Mouse (Mus musculus): ENCODE measurements around the gene Ppm1m. TPM values are rescaled to one million over a fixed set of nuclear protein-coding genes. Genes with fewer than 3 reads are reported as not detected.

The Ppm1m gene
- polyA plus RNA-seq, 1 experiment from 2014 or later = 13.4 TPM

GRCm38 (mm10) chr9:106197081-106197713, 2.3 kb downstream of the Ppm1m start:
- H3K27ac ChIP-seq = no peak overlapping the region
- no peaks in the 10 kb centered on the region for H3K27me3 ChIP-seq (ENCODE audit: control insufficient read depth, insufficient read depth, low read length)
- H3K9me3 ChIP-seq (ENCODE audit: control insufficient read depth, low read length) = no peaks in the 10 kb centered on the region
- H3K36me3 ChIP-seq (replicated peaks; ENCODE audit: control insufficient read depth, insufficient read depth) = peaks cover 12% of the 10 kb centered on the region; the same call in 1 of the 2 replicates
- WGBS = 97% methylated on average over 3 of the region's 3 CpGs
- peaks cover 16% of the 10 kb centered on the region for H3K4me1 ChIP-seq (replicated peaks; ENCODE audit: control insufficient read depth, insufficient read depth, low read length)
- H3K9ac ChIP-seq = no peak overlapping the region
- DNase-seq (ENCODE audit: low spot score) (no peak), ATAC-seq (ENCODE audit: low FRiP score) (no peak)
- H3K4me2 ChIP-seq (replicated peaks) = no peak overlapping the region
- H3K4me3 ChIP-seq (replicated peaks; ENCODE audit: low read length) = no peak overlapping the region

GRCm38 (mm10) chr9:106195693-106196092, 3.9 kb downstream of the Ppm1m start:
- Histone ChIP-seq H3K27me3 (ENCODE audit: control insufficient read depth, insufficient read depth, low read length) (no peaks in the 10 kb centered on the region), H3K9ac (no peak overlapping the region), H3K4me2 (replicated peaks) (no peak overlapping the region), H3K4me1 (replicated peaks; ENCODE audit: control insufficient read depth, insufficient read depth, low read length) (peaks cover 14% of the 10 kb centered on the region), H3K27ac (peak overlapping the region; percentile 55), H3K4me3 (replicated peaks; ENCODE audit: low read length) (no peak overlapping the region), H3K9me3 (ENCODE audit: control insufficient read depth, low read length) (no peaks in the 10 kb centered on the region), H3K36me3 (replicated peaks; ENCODE audit: control insufficient read depth, insufficient read depth) (peaks cover 27% of the 10 kb centered on the region)
- WGBS = 66% methylated on average over 8 of the region's 8 CpGs
- 0 out of 2 replicates have a peak, but pooled peaks have one; percentile 32 for ATAC-seq (ENCODE audit: low FRiP score)
- peak; percentile 45 for DNase-seq (ENCODE audit: low spot score)

GRCm38 (mm10) chr9:106193930-106194807, 5.4 kb downstream of the Ppm1m start:
- no peaks in the 10 kb centered on the region for H3K9me3 ChIP-seq (ENCODE audit: control insufficient read depth, low read length)
- no peaks in the 10 kb centered on the region for H3K27me3 ChIP-seq (ENCODE audit: control insufficient read depth, insufficient read depth, low read length)
- H3K4me1 ChIP-seq (replicated peaks; ENCODE audit: control insufficient read depth, insufficient read depth, low read length) = peaks cover 14% of the 10 kb centered on the region
- DNase-seq (ENCODE audit: low spot score) = no peak
- 96% methylated on average over 8 of the region's 8 CpGs for WGBS
- H3K4me2 ChIP-seq (replicated peaks) = no peak overlapping the region
- no peak overlapping the region for H3K9ac ChIP-seq
- no peak for ATAC-seq (ENCODE audit: low FRiP score)
- peaks cover 42% of the 10 kb centered on the region for H3K36me3 ChIP-seq (replicated peaks; ENCODE audit: control insufficient read depth, insufficient read depth)
- no peak overlapping the region for H3K27ac ChIP-seq
- H3K4me3 ChIP-seq (replicated peaks; ENCODE audit: low read length) = no peak overlapping the region

- Histone ChIP-seq H3K9ac (no peak overlapping the region), H3K4me2 (replicated peaks) (no peak overlapping the region), H3K9me3 (ENCODE audit: control insufficient read depth, low read length) (no peaks in the 10 kb centered on the region), H3K36me3 (replicated peaks; ENCODE audit: control insufficient read depth, insufficient read depth) (peaks cover 54% of the 10 kb centered on the region), H3K4me3 (replicated peaks; ENCODE audit: low read length) (no peak overlapping the region), H3K27ac (no peak overlapping the region), H3K27me3 (ENCODE audit: control insufficient read depth, insufficient read depth, low read length) (no peaks in the 10 kb centered on the region), H3K4me1 (replicated peaks; ENCODE audit: control insufficient read depth, insufficient read depth, low read length) (peaks cover 14% of the 10 kb centered on the region; the same call in 1 of the 2 replicates)
- 96% methylated on average over 1 of the region's 1 CpGs for WGBS
- ATAC-seq (ENCODE audit: low FRiP score) (no peak), DNase-seq (ENCODE audit: low spot score) (no peak)
Observed at GRCm38 (mm10) chr9:106192998-106193397, 6.5 kb downstream of the Ppm1m start.

GRCm38 (mm10) chr9:106192024-106192423, 7.5 kb downstream of the Ppm1m start:
- Histone ChIP-seq H3K9me3 (ENCODE audit: control insufficient read depth, low read length) (no peaks in the 10 kb centered on the region), H3K27ac (no peak overlapping the region), H3K4me2 (replicated peaks) (no peak overlapping the region), H3K9ac (no peak overlapping the region), H3K4me3 (replicated peaks; ENCODE audit: low read length) (no peak overlapping the region), H3K36me3 (replicated peaks; ENCODE audit: control insufficient read depth, insufficient read depth) (peaks cover 64% of the 10 kb centered on the region), H3K4me1 (replicated peaks; ENCODE audit: control insufficient read depth, insufficient read depth, low read length) (peaks cover 14% of the 10 kb centered on the region; the same call in 1 of the 2 replicates), H3K27me3 (ENCODE audit: control insufficient read depth, insufficient read depth, low read length) (no peaks in the 10 kb centered on the region)
- 94% methylated on average over 8 of the region's 8 CpGs for WGBS
- DNase-seq (ENCODE audit: low spot score) (no peak), ATAC-seq (ENCODE audit: low FRiP score) (no peak)

- DNase-seq (ENCODE audit: low spot score) (no peak), ATAC-seq (ENCODE audit: low FRiP score) (no peak)
- H3K9me3 ChIP-seq (ENCODE audit: control insufficient read depth, low read length) = no peaks in the 10 kb centered on the region
- no peak overlapping the region for H3K9ac ChIP-seq
- no peaks in the 10 kb centered on the region for H3K27me3 ChIP-seq (ENCODE audit: control insufficient read depth, insufficient read depth, low read length)
- H3K27ac ChIP-seq = no peak overlapping the region
- WGBS = 100% methylated on average over 1 of the region's 1 CpGs
- no peak overlapping the region for H3K4me2 ChIP-seq (replicated peaks)
- H3K4me1 ChIP-seq (replicated peaks; ENCODE audit: control insufficient read depth, insufficient read depth, low read length) = peaks cover 14% of the 10 kb centered on the region; the same call in 1 of the 2 replicates
- H3K4me3 ChIP-seq (replicated peaks; ENCODE audit: low read length) = no peak overlapping the region
- H3K36me3 ChIP-seq (replicated peaks; ENCODE audit: control insufficient read depth, insufficient read depth) = peaks cover 70% of the 10 kb centered on the region
Observed at GRCm38 (mm10) chr9:106191355-106191754, 8.2 kb downstream of the Ppm1m start.

- 95% methylated on average over 5 of the region's 5 CpGs for WGBS
- DNase-seq (ENCODE audit: low spot score) (no peak), ATAC-seq (ENCODE audit: low FRiP score) (no peak)
- no peaks in the 10 kb centered on the region for H3K4me1 ChIP-seq (replicated peaks; ENCODE audit: control insufficient read depth, insufficient read depth, low read length)
- H3K9ac ChIP-seq = no peak overlapping the region
- H3K4me2 ChIP-seq (replicated peaks) = no peak overlapping the region
- no peak overlapping the region for H3K27ac ChIP-seq
- H3K27me3 ChIP-seq (ENCODE audit: control insufficient read depth, insufficient read depth, low read length) = no peaks in the 10 kb centered on the region
- no peaks in the 10 kb centered on the region for H3K9me3 ChIP-seq (ENCODE audit: control insufficient read depth, low read length)
- H3K36me3 ChIP-seq (replicated peaks; ENCODE audit: control insufficient read depth, insufficient read depth) = peaks cover 99% of the 10 kb centered on the region
- no peak overlapping the region for H3K4me3 ChIP-seq (replicated peaks; ENCODE audit: low read length)
Observed at GRCm38 (mm10) chr9:106183996-106184395, 15.6 kb downstream of the Ppm1m start.

GRCm38 (mm10) chr9:106182146-106182545, 17.4 kb downstream of the Ppm1m start:
- Histone ChIP-seq H3K4me1 (replicated peaks; ENCODE audit: control insufficient read depth, insufficient read depth, low read length) (no peaks in the 10 kb centered on the region), H3K9ac (no peak overlapping the region), H3K4me3 (replicated peaks; ENCODE audit: low read length) (no peak overlapping the region), H3K27ac (no peak overlapping the region), H3K27me3 (ENCODE audit: control insufficient read depth, insufficient read depth, low read length) (no peaks in the 10 kb centered on the region), H3K36me3 (replicated peaks; ENCODE audit: control insufficient read depth, insufficient read depth) (peaks cover 99% of the 10 kb centered on the region), H3K4me2 (replicated peaks) (no peak overlapping the region), H3K9me3 (ENCODE audit: control insufficient read depth, low read length) (no peaks in the 10 kb centered on the region)
- no peak for ATAC-seq (ENCODE audit: low FRiP score)
- 96% methylated on average over 4 of the region's 4 CpGs for WGBS
- DNase-seq (ENCODE audit: low spot score) = no peak

GRCm38 (mm10) chr9:106179964-106180363, 19.6 kb downstream of the Ppm1m start:
- H3K4me1 ChIP-seq (replicated peaks; ENCODE audit: control insufficient read depth, insufficient read depth, low read length) = peaks cover 6% of the 10 kb centered on the region; the same call in 1 of the 2 replicates
- no peak overlapping the region for H3K4me3 ChIP-seq (replicated peaks; ENCODE audit: low read length)
- no peak for ATAC-seq (ENCODE audit: low FRiP score)
- no peak for DNase-seq (ENCODE audit: low spot score)
- no peak overlapping the region for H3K27ac ChIP-seq
- no peaks in the 10 kb centered on the region for H3K9me3 ChIP-seq (ENCODE audit: control insufficient read depth, low read length)
- H3K27me3 ChIP-seq (ENCODE audit: control insufficient read depth, insufficient read depth, low read length) = no peaks in the 10 kb centered on the region
- 93% methylated on average over 3 of the region's 3 CpGs for WGBS
- H3K4me2 ChIP-seq (replicated peaks) = no peak overlapping the region
- peaks cover 90% of the 10 kb centered on the region for H3K36me3 ChIP-seq (replicated peaks; ENCODE audit: control insufficient read depth, insufficient read depth)
- no peak overlapping the region for H3K9ac ChIP-seq
